Comparison of ENCODE assay signal across 9 mouse cellular contexts in genomic region chr2:101600703-101601102, GRCm38 (mm10). TPM values are rescaled to one million over a fixed set of nuclear protein-coding genes. Genes with fewer than 3 reads are reported as not detected.
DNase-seq lines count a peak whose midpoint lies in the region; ATAC-seq lines count a peak whose summit lies in the region.
"Had no signal": no experiment of that assay in that cellular context is flagged by ENCODE, and none has a peak within 500 bp of the region (broad histone marks: within the 10 kb centered on the region; RNA-seq: fewer than 3 reads in every experiment).

No protein-coding gene starts in this region.

- no peak overlapping the region for H3K4me3 ChIP-seq in neural tube, embryonic 11.5 days (ENCODE audit: low read depth, low read length)
- H3K4me3 ChIP-seq in neural tube, embryonic 15.5 days (replicated peaks), result no peak overlapping the region
- no peak overlapping the region for H3K4me3 ChIP-seq in forebrain, embryonic 14.5 days (ENCODE audit: low read depth, low read length)
- no peak overlapping the region for H3K4me3 ChIP-seq in intestine, embryonic 16.5 days (ENCODE audit: low read length)
- H3K4me3 ChIP-seq in limb, embryonic 13.5 days, result no peak overlapping the region

- H3K4me1 ChIP-seq in neural tube, embryonic 11.5 days (ENCODE audit: control insufficient read depth, insufficient read depth, low read length), result no peaks in the 10 kb centered on the region
- H3K4me1 ChIP-seq in neural tube, embryonic 15.5 days, result peaks cover 21% of the 10 kb centered on the region
- peaks cover 19% of the 10 kb centered on the region; the same call in 1 of the 2 replicates for H3K4me1 ChIP-seq in forebrain, embryonic 14.5 days (ENCODE audit: control insufficient read depth, insufficient read depth, low read length)
- no peaks in the 10 kb centered on the region for H3K4me1 ChIP-seq in intestine, embryonic 16.5 days (ENCODE audit: control insufficient read depth, insufficient read depth, low read length)
- peaks cover 19% of the 10 kb centered on the region for H3K4me1 ChIP-seq in limb, embryonic 13.5 days

- H3K36me3 ChIP-seq in neural tube, embryonic 11.5 days (ENCODE audit: control insufficient read depth, insufficient read depth, low read length), result no peaks in the 10 kb centered on the region
- no peaks in the 10 kb centered on the region for H3K36me3 ChIP-seq in neural tube, embryonic 15.5 days
- no peaks in the 10 kb centered on the region for H3K36me3 ChIP-seq in forebrain, embryonic 14.5 days (ENCODE audit: control insufficient read depth, insufficient read depth, low read length)
- no peaks in the 10 kb centered on the region for H3K36me3 ChIP-seq in intestine, embryonic 16.5 days (ENCODE audit: control insufficient read depth, insufficient read depth, low read length)
- H3K36me3 ChIP-seq in limb, embryonic 13.5 days, result peaks cover 3% of the 10 kb centered on the region; the same call in 1 of the 2 replicates

- ATAC-seq in CD4-positive, CD25-positive, alpha-beta regulatory T cell, adult 4 months, result no peak
- no peak for ATAC-seq in neural tube, embryonic 11.5 days (ENCODE audit: insufficient read depth, low FRiP score, low TSS enrichment)
- no peak for ATAC-seq in neural tube, embryonic 15.5 days (ENCODE audit: low FRiP score)
- peak; percentile 67 for ATAC-seq in forebrain, embryonic 14.5 days
- ATAC-seq in intestine, embryonic 16.5 days, result no peak
- peak; percentile 80 for ATAC-seq in limb, embryonic 13.5 days (ENCODE audit: low FRiP score, low read depth)

- 53% methylated on average over 8 of the region's 8 CpGs for WGBS in neural tube, embryonic 11.5 days
- WGBS in neural tube, embryonic 15.5 days, result 30% methylated on average over 8 of the region's 8 CpGs
- WGBS in forebrain, embryonic 14.5 days, result 12% methylated on average over 8 of the region's 8 CpGs
- WGBS in intestine, embryonic 16.5 days, result 35% methylated on average over 8 of the region's 8 CpGs
- 9% methylated on average over 8 of the region's 8 CpGs for WGBS in limb, embryonic 13.5 days

- no peak overlapping the region for H3K4me2 ChIP-seq in neural tube, embryonic 11.5 days (ENCODE audit: low read depth)
- H3K4me2 ChIP-seq in neural tube, embryonic 15.5 days, result no peak overlapping the region
- peak overlapping the region; percentile 8; the same call in 1 of the 2 replicates for H3K4me2 ChIP-seq in forebrain, embryonic 14.5 days (ENCODE audit: low read length)
- no peak overlapping the region for H3K4me2 ChIP-seq in intestine, embryonic 16.5 days (ENCODE audit: low read depth, low read length)
- H3K4me2 ChIP-seq in limb, embryonic 13.5 days (replicated peaks), result peak overlapping the region; percentile 45

- H3K9ac ChIP-seq in neural tube, embryonic 11.5 days (ENCODE audit: low read length), result no peak overlapping the region
- no peak overlapping the region for H3K9ac ChIP-seq in neural tube, embryonic 15.5 days (replicated peaks)
- H3K9ac ChIP-seq in forebrain, embryonic 14.5 days (ENCODE audit: low read length), result no peak overlapping the region
- H3K9ac ChIP-seq in intestine, embryonic 16.5 days (ENCODE audit: low read depth, low read length), result no peak overlapping the region
- H3K9ac ChIP-seq in limb, embryonic 13.5 days, result 0 out of 2 replicates have a peak overlapping the region, but pooled peaks have one; percentile 25

- no peak overlapping the region for H3K27ac ChIP-seq in neural tube, embryonic 11.5 days (ENCODE audit: low read depth, low read length)
- no peak overlapping the region for H3K27ac ChIP-seq in neural tube, embryonic 15.5 days (replicated peaks)
- H3K27ac ChIP-seq in forebrain, embryonic 14.5 days (ENCODE audit: low read depth, low read length), result 0 out of 2 replicates have a peak overlapping the region, but pooled peaks have one; percentile 23
- H3K27ac ChIP-seq in intestine, embryonic 16.5 days (ENCODE audit: low read length), result 0 out of 2 replicates have a peak overlapping the region, but pooled peaks have one; percentile 9
- peak overlapping the region; percentile 79 for H3K27ac ChIP-seq in limb, embryonic 13.5 days

- no peaks in the 10 kb centered on the region for H3K9me3 ChIP-seq in neural tube, embryonic 11.5 days (ENCODE audit: control insufficient read depth, low read length)
- no peaks in the 10 kb centered on the region for H3K9me3 ChIP-seq in neural tube, embryonic 15.5 days (replicated peaks)
- H3K9me3 ChIP-seq in forebrain, embryonic 14.5 days (replicated peaks; ENCODE audit: control insufficient read depth, low read length), result no peaks in the 10 kb centered on the region
- no peaks in the 10 kb centered on the region for H3K9me3 ChIP-seq in intestine, embryonic 16.5 days (ENCODE audit: control insufficient read depth, low read length)
- H3K9me3 ChIP-seq in limb, embryonic 13.5 days, result no peaks in the 10 kb centered on the region

- peak; percentile 21 for DNase-seq in CD4-positive, CD25-positive, alpha-beta regulatory T cell, adult 2 months (ENCODE audit: low read depth, low spot score)
- peak; percentile 33 for DNase-seq in neural tube, embryonic 11.5 days (ENCODE audit: low spot score)
- peak; percentile 78 for DNase-seq in forebrain, embryonic 14.5 days (ENCODE audit: low spot score)
- DNase-seq in thymus, postnatal 25 days, result peak; percentile 62

- no peaks in the 10 kb centered on the region for H3K27me3 ChIP-seq in neural tube, embryonic 11.5 days (ENCODE audit: control insufficient read depth, insufficient read depth, low read length)
- H3K27me3 ChIP-seq in neural tube, embryonic 15.5 days (replicated peaks), result no peaks in the 10 kb centered on the region
- H3K27me3 ChIP-seq in forebrain, embryonic 14.5 days (replicated peaks; ENCODE audit: control insufficient read depth, insufficient read depth, low read length), result no peaks in the 10 kb centered on the region
- no peaks in the 10 kb centered on the region for H3K27me3 ChIP-seq in intestine, embryonic 16.5 days (replicated peaks; ENCODE audit: control insufficient read depth, insufficient read depth, low read length)
- no peaks in the 10 kb centered on the region for H3K27me3 ChIP-seq in limb, embryonic 13.5 days

RNA-seq across cellular contexts. Expression of gene Rag2, which starts 23.8 kb away (rescaled TPM):
- under 1 TPM in 1 of 2 experiments, not detected in 1; 0.27 TPM for polyA plus RNA-seq in CD4-positive, CD25-positive, alpha-beta regulatory T cell, adult 4 months (2017; shearing (Covaris generic))
- polyA plus RNA-seq in neural tube, embryonic 11.5 days (2014; fragmentation: Nextera tagmentation; extraction: Ambion mirVana), result 0.14 TPM in 1 of 2 replicates, not detected in the other
- 13.1 TPM in 1 of 2 replicates, not detected in the other for polyA plus RNA-seq in neural tube, embryonic 15.5 days (2015; fragmentation: Nextera tagmentation; extraction: Ambion mirVana)
- 0.14 TPM in 1 of 2 replicates, not detected in the other for polyA plus RNA-seq in forebrain, embryonic 14.5 days (2014; fragmentation: Nextera tagmentation; extraction: Ambion mirVana)
- polyA plus RNA-seq in intestine, embryonic 16.5 days (2015; fragmentation: Nextera tagmentation; extraction: Ambion mirVana), result 0.04 and 0.06 TPM in 2 replicates
- polyA plus RNA-seq in limb, embryonic 13.5 days (2015; fragmentation: Nextera tagmentation; extraction: Ambion mirVana), result not detected in 2 replicates

RNA-seq across cellular contexts. Expression of gene Rag1, which starts 48.6 kb away (rescaled TPM):
- polyA plus RNA-seq in CD4-positive, CD25-positive, alpha-beta regulatory T cell, adult 4 months (2017; shearing (Covaris generic)), result not detected
- 0.16 and 0.31 TPM in 2 replicates for polyA plus RNA-seq in neural tube, embryonic 11.5 days (2014; fragmentation: Nextera tagmentation; extraction: Ambion mirVana)
- 0.04 and 11.6 TPM in 2 replicates for polyA plus RNA-seq in neural tube, embryonic 15.5 days (2015; fragmentation: Nextera tagmentation; extraction: Ambion mirVana)
- 0.07 and 0.13 TPM in 2 replicates for polyA plus RNA-seq in forebrain, embryonic 14.5 days (2014; fragmentation: Nextera tagmentation; extraction: Ambion mirVana)
- 0.01 and 0.04 TPM in 2 replicates for polyA plus RNA-seq in intestine, embryonic 16.5 days (2015; fragmentation: Nextera tagmentation; extraction: Ambion mirVana)
- 0.17 and 0.19 TPM in 2 replicates for polyA plus RNA-seq in limb, embryonic 13.5 days (2015; fragmentation: Nextera tagmentation; extraction: Ambion mirVana)
- polyA plus RNA-seq: intestine, embryonic 14.5 days had no signal

RNA-seq across cellular contexts. Expression of gene B230118H07Rik, which starts 48.6 kb away (rescaled TPM):
- 1 to 10 TPM in 1 of 2 experiments, under 1 TPM in 1; 0.82 to 3.5 TPM for polyA plus RNA-seq in CD4-positive, CD25-positive, alpha-beta regulatory T cell, adult 4 months (2017; shearing (Covaris generic))
- 61.8 and 65.5 TPM in 2 replicates for polyA plus RNA-seq in neural tube, embryonic 11.5 days (2014; fragmentation: Nextera tagmentation; extraction: Ambion mirVana)
- 50.1 and 53.8 TPM in 2 replicates for polyA plus RNA-seq in neural tube, embryonic 15.5 days (2015; fragmentation: Nextera tagmentation; extraction: Ambion mirVana)
- polyA plus RNA-seq in forebrain, embryonic 14.5 days (2014; fragmentation: Nextera tagmentation; extraction: Ambion mirVana), result 50.2 and 58.8 TPM in 2 replicates
- polyA plus RNA-seq in intestine, embryonic 16.5 days (2015; fragmentation: Nextera tagmentation; extraction: Ambion mirVana), result 46.4 and 49.2 TPM in 2 replicates
- 61.4 and 63.0 TPM in 2 replicates for polyA plus RNA-seq in limb, embryonic 13.5 days (2015; fragmentation: Nextera tagmentation; extraction: Ambion mirVana)

Comparison
In these comparisons a context has a peak if more than half of its experiments do, and no peak if none do; other contexts are left out.
1. DNase-seq: peak in every context shown above with its lines; median percentile 78 in forebrain, embryonic 14.5 days; 62 in thymus, postnatal 25 days; 33 in neural tube, embryonic 11.5 days; 21 in CD4-positive, CD25-positive, alpha-beta regulatory T cell, adult 2 months.
2. ATAC-seq: peak in forebrain, embryonic 14.5 days (single experiment) and limb, embryonic 13.5 days (single experiment); none in CD4-positive, CD25-positive, alpha-beta regulatory T cell, adult 4 months (single experiment), neural tube, embryonic 11.5 days (single experiment), neural tube, embryonic 15.5 days (single experiment) and intestine, embryonic 16.5 days (single experiment).
3. H3K27ac ChIP-seq: peak in forebrain, embryonic 14.5 days (single experiment), intestine, embryonic 16.5 days (single experiment) and limb, embryonic 13.5 days (single experiment); none in neural tube, embryonic 11.5 days (single experiment) and neural tube, embryonic 15.5 days (single experiment).
4. H3K4me2 ChIP-seq: peak in forebrain, embryonic 14.5 days (single experiment) and limb, embryonic 13.5 days (single experiment); none in neural tube, embryonic 11.5 days (single experiment), neural tube, embryonic 15.5 days (single experiment) and intestine, embryonic 16.5 days (single experiment).
5. RNA of gene B230118H07Rik, which starts 48.6 kb away (polyA plus RNA-seq): 61.8 to 65.5 TPM in neural tube, embryonic 11.5 days, 61.4 to 63.0 TPM in limb, embryonic 13.5 days, 50.2 to 58.8 TPM in forebrain, embryonic 14.5 days, 50.1 to 53.8 TPM in neural tube, embryonic 15.5 days and 46.4 to 49.2 TPM in intestine, embryonic 16.5 days; 0.82 to 3.5 TPM in CD4-positive, CD25-positive, alpha-beta regulatory T cell, adult 4 months; every median in the first group is over 10 times any median in the second.